Mouse (Mus musculus) heart, embryonic 12.5 days (tissue): ENCODE results near the gene Fbrs. TPM values are rescaled to one million over a fixed set of nuclear protein-coding genes. Genes with fewer than 3 reads are reported as not detected.
"Not testable (repeated sequence)": the region's sequence is repeated elsewhere in the genome, so short reads cannot be mapped to it uniquely, and the experiment has no call there.

Source experiments
- ATAC-seq: fragments of 200-750 bp; cut with Nextera tagmentation; 2 replicates; pipeline ENCODE4 v1.8.0; 2017; ENCODE audit warnings: moderate TSS enrichment, moderate library complexity; ENCODE audit not compliant: insufficient number of reproducible peaks, low FRiP score
- H3K27ac ChIP-seq: fragments of 300-500 bp; sonication (generic); 2 replicates; pipeline ENCODE4 v1.5.1; 2016; ENCODE audit warnings: mild to moderate bottlenecking, moderate library complexity; ENCODE audit not compliant: poor library complexity, severe bottlenecking
- H3K27me3 ChIP-seq: fragments of 300-500 bp; sonication (generic); replicated peaks from 2 replicates; pipeline ENCODE4 v1.6.1; 2016; ENCODE audit warnings: mild to moderate bottlenecking, moderate library complexity
- H3K36me3 ChIP-seq: fragments of 300-500 bp; sonication (generic); 2 replicates; pipeline ENCODE4 v1.6.1; 2016; ENCODE audit warnings: mild to moderate bottlenecking, moderate library complexity
- H3K4me1 ChIP-seq: fragments of 300-500 bp; sonication (generic); replicated peaks from 2 replicates; pipeline ENCODE4 v1.6.1; 2016; ENCODE audit warnings: mild to moderate bottlenecking
- H3K4me2 ChIP-seq: fragments of 300-500 bp; sonication (generic); 2 replicates; pipeline ENCODE4 v1.6.1; 2016; ENCODE audit warnings: mild to moderate bottlenecking, moderate library complexity
- H3K4me3 ChIP-seq: fragments of 300-500 bp; sonication (generic); 2 replicates; pipeline ENCODE4 v1.5.1; 2016; ENCODE audit warnings: mild to moderate bottlenecking
- H3K9ac ChIP-seq: fragments of 300-500 bp; sonication (generic); 2 replicates; pipeline ENCODE4 v1.6.1; 2016; ENCODE audit warnings: mild to moderate bottlenecking, moderate library complexity
- H3K9me3 ChIP-seq: fragments of 300-500 bp; sonication (generic); replicated peaks from 2 replicates; pipeline ENCODE4 v1.6.1; 2016; ENCODE audit warnings: mild to moderate bottlenecking, moderate library complexity
- whole genome bisulfite sequencing: fragments of 180-500 bp; shearing (Covaris S2); methylation state at CpG from one replicate; pipeline ENCODE4 v1.1.7; 2016; 5-methylcytosine and 5-hydroxymethylcytosine counted together
- polyA plus RNA-seq: library from polyadenylated mRNA; unstranded; fragments of >200 nt; fragmentation: Nextera tagmentation; extraction: Ambion mirVana; gene quantifications from 2 replicates; pipeline ENCODE4 v1.2.1, GENCODE M21; 2016

Gene Fbrs
- polyA plus RNA-seq: 8.4 and 9.9 TPM in 2 replicates

DNA sequence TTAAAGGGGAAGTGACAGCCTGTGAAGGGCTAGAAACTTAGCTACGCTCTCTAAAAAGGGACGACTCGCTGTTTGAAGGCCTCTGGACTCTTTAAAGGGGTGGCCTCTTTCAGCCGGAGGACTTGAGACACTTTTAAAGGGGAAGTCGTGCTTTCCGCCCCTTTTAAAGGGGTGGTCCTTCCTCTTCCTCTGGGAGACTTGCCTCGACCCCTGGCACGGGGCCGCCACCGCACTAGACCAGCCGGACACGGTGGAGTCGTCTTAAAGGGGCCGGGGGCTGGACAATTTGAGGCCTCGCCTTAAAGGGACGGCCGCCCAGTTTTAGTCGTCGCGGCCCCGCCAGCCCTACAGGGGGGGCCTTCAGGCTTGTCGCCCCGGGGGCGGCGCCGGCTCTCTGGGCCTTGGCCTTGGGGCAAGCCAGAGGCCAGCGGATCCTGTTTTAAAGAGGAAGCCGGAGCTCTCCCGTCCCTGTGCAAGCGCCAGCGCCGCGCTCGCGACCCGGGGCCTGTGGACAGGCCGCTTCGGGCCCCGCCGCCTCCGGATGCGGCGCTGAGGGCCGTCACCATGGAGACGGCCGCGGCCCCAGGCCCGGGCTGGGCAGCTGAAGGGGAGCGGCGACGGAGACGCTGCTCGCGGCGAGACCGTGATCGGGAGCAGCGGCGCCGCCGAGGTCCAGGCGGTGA lies at the start of gene Fbrs:
Gene Fbrs (plus strand): TSS at position 565 of the 683 bp plus-strand sequence.
- Histone ChIP-seq H3K27me3 (no peaks in the 10 kb centered on the region), H3K27ac (peak within 1 kb of the TSS; percentile 97), H3K4me3 (peak within 1 kb of the TSS; percentile 84), H3K9ac (peak within 1 kb of the TSS; percentile 98), H3K36me3 (peaks cover 60% of the 10 kb centered on the region), H3K4me2 (peak within 1 kb of the TSS; percentile 98), H3K4me1 (peaks cover 25% of the 10 kb centered on the region), H3K9me3 (no peaks in the 10 kb centered on the region)
- WGBS: under 1% methylated on average over 61 of the region's 62 CpGs
- ATAC-seq: peak; percentile 79

DNA sequence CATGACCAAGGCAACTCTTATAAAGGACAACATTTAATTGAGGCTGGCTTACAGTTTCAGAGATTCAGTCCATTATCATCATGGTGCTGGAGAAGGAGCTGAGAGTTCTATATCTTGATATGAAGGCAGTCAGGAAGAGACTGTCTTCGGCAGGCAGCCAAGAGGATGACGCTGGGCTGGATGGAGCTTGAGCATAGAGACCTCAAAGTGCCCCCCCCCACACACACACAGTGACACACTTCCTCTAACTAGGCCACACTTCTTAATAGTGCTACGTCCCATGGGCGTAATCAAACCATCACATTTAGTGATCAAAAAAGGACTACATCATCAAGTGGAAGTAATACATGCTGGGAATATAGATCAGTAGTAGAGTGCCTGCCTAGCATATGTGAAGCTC lies 43.8 kb upstream of the Fbrs start:
- H3K36me3 ChIP-seq: no peaks in the 10 kb centered on the region
- H3K4me3 ChIP-seq: no peak overlapping the region
- H3K27ac ChIP-seq: no peak overlapping the region
- H3K9me3 ChIP-seq: peaks cover 12% of the 10 kb centered on the region
- no peaks in the 10 kb centered on the region for H3K4me1 ChIP-seq
- WGBS: 81% methylated on average over 4 of the region's 4 CpGs
- H3K9ac ChIP-seq: no peak overlapping the region
- no peaks in the 10 kb centered on the region for H3K27me3 ChIP-seq
- H3K4me2 ChIP-seq: no peak overlapping the region
- ATAC-seq: no peak

DNA sequence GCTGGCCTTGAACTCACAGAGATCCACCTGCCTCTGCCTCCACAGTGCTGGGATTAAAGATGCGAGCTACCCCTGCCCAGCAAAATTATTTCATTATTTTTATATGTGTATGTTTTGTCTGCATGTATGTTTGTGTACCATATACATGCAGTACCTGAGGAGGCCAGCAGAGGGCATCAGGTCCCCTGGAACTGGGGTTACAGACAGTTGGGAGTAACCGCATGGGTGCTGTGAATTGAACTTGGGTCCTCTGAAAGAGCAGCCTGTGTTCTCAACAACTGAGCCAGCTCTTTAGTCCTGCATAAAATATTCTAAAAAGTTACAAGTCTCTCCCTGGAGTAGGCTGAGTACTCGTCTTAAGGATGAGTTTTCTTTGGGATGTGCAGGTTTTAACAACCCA lies 41.3 kb upstream of the Fbrs start:
- WGBS: 82% methylated on average over 3 of the region's 3 CpGs
- Histone ChIP-seq H3K27me3 (no peaks in the 10 kb centered on the region), H3K4me1 (no peaks in the 10 kb centered on the region), H3K27ac (no peak overlapping the region), H3K4me3 (no peak overlapping the region), H3K4me2 (no peak overlapping the region), H3K36me3 (peaks cover 13% of the 10 kb centered on the region), H3K9ac (no peak overlapping the region), H3K9me3 (peaks cover 12% of the 10 kb centered on the region)
- no peak for ATAC-seq

DNA sequence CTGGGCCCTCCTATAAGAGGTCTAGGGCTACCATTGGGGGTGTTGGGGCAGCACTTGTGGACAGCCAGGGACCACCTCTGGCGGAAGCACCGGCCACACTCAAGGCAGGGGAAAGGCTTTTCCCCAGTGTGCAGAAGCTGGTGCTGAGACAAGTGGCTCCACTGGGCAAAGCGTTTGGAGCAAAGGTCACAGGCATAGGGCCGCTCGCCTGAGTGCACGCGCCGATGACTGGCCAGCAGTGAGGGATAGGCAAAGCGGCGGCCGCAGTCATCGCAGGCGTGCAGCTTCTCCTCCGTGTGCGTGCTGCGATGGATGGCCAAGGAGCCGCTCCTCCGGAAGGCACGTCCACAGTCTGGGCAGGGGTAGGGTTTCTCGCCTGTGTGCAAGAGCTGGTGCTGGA lies 35.0 kb upstream of the Fbrs start:
- ATAC-seq: no peak
- 87% methylated on average over 20 of the region's 20 CpGs for WGBS

DNA sequence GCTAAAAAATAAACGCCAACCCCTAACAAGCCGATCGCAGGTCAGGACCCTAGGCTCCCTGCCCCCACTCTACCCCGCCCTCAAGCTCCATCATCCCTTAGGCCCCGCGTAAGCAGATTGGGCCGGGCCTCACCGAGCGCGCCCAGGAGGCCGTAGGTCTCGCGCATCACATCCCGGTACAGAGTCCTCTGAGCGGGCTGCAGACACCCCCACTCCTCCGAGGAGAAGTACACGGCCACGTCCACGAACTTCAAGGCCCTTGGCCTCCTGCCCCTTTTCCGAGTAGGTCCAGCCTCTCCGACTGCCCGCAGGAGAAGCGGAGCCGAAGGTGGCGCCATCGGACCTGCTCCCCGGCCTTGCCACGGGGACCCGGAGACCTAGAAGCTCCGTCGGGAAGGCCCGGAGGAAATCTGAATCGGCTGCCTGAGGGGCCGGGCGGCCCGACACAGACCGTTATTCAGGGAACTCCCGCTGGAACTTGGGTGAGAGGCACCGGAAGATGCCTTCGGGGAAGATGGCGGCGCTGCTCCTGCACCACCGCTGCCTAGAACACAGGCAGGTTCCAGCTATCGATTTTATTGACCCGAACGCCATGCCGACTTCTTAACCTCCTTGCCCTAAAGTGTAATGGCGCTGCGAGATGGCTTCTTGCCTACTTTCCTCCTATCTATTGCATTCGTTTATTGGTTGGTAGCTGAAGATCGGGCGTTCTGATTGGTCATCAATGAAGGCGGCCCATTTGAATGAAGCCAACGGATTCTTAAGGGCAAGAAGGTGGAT lies 30.3 kb upstream of the Fbrs start, which contains the start of gene Zfp689:
Gene Zfp689 (minus strand): TSS at position 638 of the 780 bp plus-strand sequence.
- under 1% methylated on average over 54 of the region's 54 CpGs for WGBS

More for the DNA sequence above, 35.0 kb upstream of the Fbrs start:
- peaks cover 53% of the 10 kb centered on the region for H3K36me3 ChIP-seq
- no peak overlapping the region for H3K9ac ChIP-seq
- H3K27ac ChIP-seq: no peak overlapping the region
- H3K4me3 ChIP-seq: no peak overlapping the region
- H3K9me3 ChIP-seq: 0 out of 2 replicates have a peak, but pooled peaks cover 2% of the 10 kb centered on the region
- H3K27me3 ChIP-seq: no peaks in the 10 kb centered on the region
- H3K4me1 ChIP-seq: peaks cover 4% of the 10 kb centered on the region; the same call in 1 of the 2 replicates
- no peak overlapping the region for H3K4me2 ChIP-seq

DNA sequence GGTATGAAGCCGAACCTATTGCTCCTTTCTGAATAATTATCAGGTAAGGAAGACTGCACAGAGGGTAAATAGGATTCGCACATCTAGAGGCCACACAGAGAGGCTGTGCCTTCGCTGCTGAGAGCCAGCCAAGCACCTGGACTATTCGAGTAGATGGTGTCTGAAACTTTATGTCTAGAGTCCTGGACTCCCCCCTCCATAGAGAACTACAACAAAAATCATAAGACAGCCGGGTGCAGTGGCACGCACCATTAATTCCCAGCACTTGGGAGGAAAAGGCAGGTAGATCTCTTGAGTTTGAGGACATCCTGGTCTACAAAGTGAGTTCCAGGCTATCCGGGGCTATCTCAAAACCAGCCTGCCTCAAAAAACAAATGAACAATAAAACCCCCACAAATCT lies 29.0 kb upstream of the Fbrs start:
- no peak for ATAC-seq
- no peak overlapping the region for H3K27ac ChIP-seq
- peak overlapping the region; percentile 85 for H3K4me3 ChIP-seq
- H3K4me2 ChIP-seq: peak overlapping the region; percentile 76
- H3K9ac ChIP-seq: peak overlapping the region; percentile 89
- H3K36me3 ChIP-seq: peaks cover 50% of the 10 kb centered on the region
- H3K4me1 ChIP-seq: peaks cover 37% of the 10 kb centered on the region
- H3K9me3 ChIP-seq: no peaks in the 10 kb centered on the region
- H3K27me3 ChIP-seq: no peaks in the 10 kb centered on the region
- 83% methylated on average over 7 of the region's 7 CpGs for WGBS

More for the DNA sequence above, 30.3 kb upstream of the Fbrs start, which contains the start of gene Zfp689:
- peaks cover 37% of the 10 kb centered on the region for H3K4me1 ChIP-seq
- H3K4me3 ChIP-seq: peak within 1 kb of the TSS; percentile 85
- H3K9ac ChIP-seq: peak within 1 kb of the TSS; percentile 89
- peak within 1 kb of the TSS; percentile 76 for H3K4me2 ChIP-seq
- H3K9me3 ChIP-seq: no peaks in the 10 kb centered on the region
- ATAC-seq: peak; percentile 90
- peak within 1 kb of the TSS; percentile 95 for H3K27ac ChIP-seq
- no peaks in the 10 kb centered on the region for H3K27me3 ChIP-seq
- peaks cover 54% of the 10 kb centered on the region for H3K36me3 ChIP-seq

DNA sequence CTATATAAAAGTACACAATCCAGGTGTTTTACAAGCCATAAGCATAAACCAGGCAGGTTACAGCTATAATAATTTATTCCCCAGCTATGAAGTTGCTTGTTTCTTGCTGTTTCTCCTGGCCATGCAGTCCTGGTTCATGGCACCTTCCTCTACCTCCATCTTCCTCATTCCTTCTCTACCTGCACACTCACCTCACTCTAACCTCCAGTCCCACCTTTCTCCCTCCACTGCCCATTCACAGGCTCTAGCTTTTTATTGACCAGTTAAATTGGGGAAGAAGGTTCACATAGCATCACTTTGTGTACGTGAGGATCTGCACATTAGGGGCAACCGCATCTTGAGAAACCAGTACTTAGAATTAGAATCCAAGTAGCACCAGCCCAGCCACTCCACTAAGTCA lies 25.9 kb upstream of the Fbrs start:
- 0 out of 2 replicates have a peak, but pooled peaks cover 6% of the 10 kb centered on the region for H3K9me3 ChIP-seq
- peaks cover 55% of the 10 kb centered on the region for H3K36me3 ChIP-seq
- 91% methylated on average over 2 of the region's 2 CpGs for WGBS
- H3K27me3 ChIP-seq: no peaks in the 10 kb centered on the region
- no peak for ATAC-seq
- H3K27ac ChIP-seq: no peak overlapping the region
- no peak overlapping the region for H3K9ac ChIP-seq
- H3K4me3 ChIP-seq: no peak overlapping the region
- H3K4me2 ChIP-seq: no peak overlapping the region
- H3K4me1 ChIP-seq: peaks cover 34% of the 10 kb centered on the region

DNA sequence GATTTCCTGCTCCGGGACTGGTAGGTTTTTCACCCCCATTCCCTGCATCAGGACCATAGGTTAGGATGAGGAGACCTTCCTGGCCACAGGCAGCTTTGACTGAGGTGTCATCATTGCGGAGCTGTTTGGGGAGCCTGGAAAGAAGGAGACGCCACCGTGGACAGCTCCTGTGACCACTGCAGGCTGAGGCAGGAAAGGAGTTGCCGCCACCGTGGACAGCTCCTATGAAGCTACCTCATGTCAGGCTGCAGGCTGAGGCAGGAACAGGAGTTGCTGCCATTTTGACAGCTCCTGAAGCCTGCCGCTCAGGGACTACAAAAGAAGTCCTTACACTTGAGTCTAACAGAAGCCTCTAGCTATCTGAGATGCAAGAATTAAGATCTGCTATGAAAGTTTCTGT lies 24.1 kb upstream of the Fbrs start:
- H3K27ac ChIP-seq: no peak overlapping the region
- peaks cover 27% of the 10 kb centered on the region for H3K4me1 ChIP-seq
- H3K36me3 ChIP-seq: peaks cover 67% of the 10 kb centered on the region
- WGBS: 85% methylated on average over 7 of the region's 7 CpGs
- H3K4me3 ChIP-seq: no peak overlapping the region
- H3K9me3 ChIP-seq: 0 out of 2 replicates have a peak, but pooled peaks cover 6% of the 10 kb centered on the region
- H3K4me2 ChIP-seq: no peak overlapping the region
- no peak for ATAC-seq
- no peak overlapping the region for H3K9ac ChIP-seq
- no peaks in the 10 kb centered on the region for H3K27me3 ChIP-seq

DNA sequence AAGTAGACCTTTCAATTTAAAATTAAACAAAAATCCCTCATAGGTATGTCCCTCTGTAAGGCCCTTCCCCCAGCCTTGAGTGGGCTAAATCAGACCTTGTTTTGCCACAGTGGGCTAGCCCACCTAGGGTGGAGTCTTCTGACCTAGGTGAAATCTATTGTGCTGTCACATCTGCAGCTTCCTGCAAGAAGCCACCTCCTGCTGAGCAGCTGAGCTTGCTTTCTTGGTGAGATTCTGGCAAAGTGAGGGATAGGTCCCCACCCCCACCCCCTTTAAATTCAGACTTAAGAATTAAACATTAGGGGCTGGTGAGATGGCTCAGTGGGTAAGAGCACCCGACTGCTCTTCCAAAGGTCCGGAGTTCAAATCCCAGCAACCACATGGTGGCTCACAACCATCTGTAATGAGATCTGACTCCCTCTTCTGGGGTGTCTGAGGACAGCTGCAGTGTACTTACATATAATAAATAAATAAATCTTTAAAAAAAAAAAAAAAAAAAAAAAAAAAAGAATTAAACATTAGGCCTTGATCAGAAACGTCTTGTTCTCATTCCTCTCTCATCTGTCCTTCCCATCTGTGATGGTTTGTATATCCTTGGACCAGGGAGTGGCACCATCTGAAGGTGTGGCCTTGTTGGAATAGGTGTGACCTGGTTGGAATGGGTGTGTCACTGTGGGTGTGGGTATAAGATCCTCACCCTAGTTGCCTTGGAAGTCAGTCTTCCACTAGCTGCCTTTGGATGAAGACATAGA lies 20.5 kb upstream of the Fbrs start:
- H3K4me3 ChIP-seq, H3K27me3 ChIP-seq, ATAC-seq, H3K9ac ChIP-seq, H3K9me3 ChIP-seq, H3K27ac ChIP-seq, H3K4me1 ChIP-seq, H3K4me2 ChIP-seq: not testable (repeated sequence)
- WGBS: 79% methylated on average over 3 of the region's 3 CpGs
- H3K36me3 ChIP-seq: peaks cover 72% of the 10 kb centered on the region

DNA sequence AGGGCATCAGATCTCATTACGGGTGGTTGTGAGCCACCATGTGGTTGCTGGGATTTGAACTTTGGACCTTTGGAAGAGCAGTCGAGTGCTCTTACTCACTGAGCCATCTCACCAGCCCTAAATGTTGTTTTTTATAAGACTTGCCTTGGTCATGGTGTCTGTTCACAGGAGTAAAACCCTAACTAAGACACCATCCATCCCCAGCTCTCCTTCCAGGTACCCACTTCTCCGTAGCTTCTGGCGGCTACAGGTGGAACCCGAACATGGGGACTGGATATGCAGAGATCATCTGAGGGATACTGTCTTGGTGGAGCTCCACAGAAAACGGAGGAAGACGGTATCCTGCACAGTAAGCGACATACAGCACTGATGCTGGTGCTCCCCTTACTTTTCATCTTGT lies 19.7 kb upstream of the Fbrs start, which contains the start of gene Prr14:
Gene Prr14 (plus strand): TSS at position 301 of the 400 bp plus-strand sequence.
- H3K27ac ChIP-seq, H3K9ac ChIP-seq, H3K9me3 ChIP-seq, ATAC-seq, H3K4me2 ChIP-seq, H3K4me1 ChIP-seq, H3K4me3 ChIP-seq, H3K27me3 ChIP-seq: not testable (repeated sequence)
- H3K36me3 ChIP-seq: peaks cover 69% of the 10 kb centered on the region
- 96% methylated on average over 8 of the region's 8 CpGs for WGBS

DNA sequence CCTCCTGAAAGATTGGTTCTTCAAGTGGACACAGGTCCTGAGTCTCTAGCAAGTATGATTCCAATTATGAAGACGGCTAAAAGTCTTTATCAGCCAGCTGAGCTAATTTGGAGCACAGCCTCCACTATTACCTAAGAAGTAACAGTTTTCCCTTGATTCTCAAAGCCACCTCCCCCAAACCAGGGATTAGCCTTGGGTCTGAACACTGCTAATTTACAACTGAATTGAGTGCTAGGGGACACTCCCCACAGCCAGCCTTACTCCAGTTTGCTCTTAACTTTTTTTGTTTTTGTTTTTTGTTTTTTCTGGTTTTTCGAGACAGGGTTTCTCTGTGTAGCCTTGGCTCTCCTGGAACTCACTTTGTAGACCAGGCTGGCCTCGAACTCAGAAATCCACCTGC lies 13.8 kb upstream of the Fbrs start:
- Histone ChIP-seq H3K4me2 (no peak overlapping the region), H3K4me3 (no peak overlapping the region), H3K27ac (no peak overlapping the region), H3K9ac (no peak overlapping the region), H3K9me3 (no peaks in the 10 kb centered on the region), H3K27me3 (no peaks in the 10 kb centered on the region), H3K36me3 (peaks cover 60% of the 10 kb centered on the region), H3K4me1 (no peaks in the 10 kb centered on the region)
- 92% methylated on average over 3 of the region's 3 CpGs for WGBS
- ATAC-seq: no peak
